Mouse (Mus musculus) intestine, embryonic 15.5 days (tissue): ENCODE results near the gene Mxra8. TPM values are rescaled to one million over a fixed set of nuclear protein-coding genes. Genes with fewer than 3 reads are reported as not detected.

Experiments
- ATAC-seq: fragments of 200-750 bp; cut with Nextera tagmentation; 2 replicates; pipeline ENCODE4 v1.8.0; 2017; ENCODE audit warnings: moderate TSS enrichment, moderate library complexity
- H3K27ac ChIP-seq: fragments of 300-500 bp; sonication (generic); 2 replicates; pipeline ENCODE4 v1.5.1; 2015; ENCODE audit warnings: mild to moderate bottlenecking, inconsistent platforms
- H3K27me3 ChIP-seq: fragments of 300-500 bp; sonication (generic); replicated peaks from 2 replicates; pipeline ENCODE4 v1.6.1; 2015; ENCODE audit warnings: inconsistent platforms
- H3K36me3 ChIP-seq: fragments of 300-500 bp; sonication (generic); 2 replicates; pipeline ENCODE4 v1.6.1; 2015; ENCODE audit warnings: inconsistent platforms
- H3K4me1 ChIP-seq: fragments of 300-500 bp; sonication (generic); replicated peaks from 2 replicates; pipeline ENCODE4 v1.6.1; 2015; ENCODE audit warnings: inconsistent platforms
- H3K4me2 ChIP-seq: fragments of 300-500 bp; sonication (generic); replicated peaks from 2 replicates; pipeline ENCODE4 v1.6.1; 2015; ENCODE audit warnings: mild to moderate bottlenecking, inconsistent platforms
- H3K4me3 ChIP-seq: fragments of 300-500 bp; sonication (generic); replicated peaks from 2 replicates; pipeline ENCODE4 v1.5.1; 2015; ENCODE audit warnings: inconsistent platforms
- H3K9ac ChIP-seq: fragments of 300-500 bp; sonication (generic); 2 replicates; pipeline ENCODE4 v1.6.1; 2015; ENCODE audit warnings: inconsistent platforms
- H3K9me3 ChIP-seq: fragments of 300-500 bp; sonication (generic); 2 replicates; pipeline ENCODE4 v1.6.1; 2016; ENCODE audit warnings: inconsistent platforms
- WGBS: fragments of 180-500 bp; shearing (Covaris S2); methylation state at CpG from one replicate; pipeline ENCODE4 v1.1.7; 2015; 5-methylcytosine and 5-hydroxymethylcytosine counted together
- polyA plus RNA-seq: library from polyadenylated mRNA; unstranded; fragments of >200 nt; fragmentation: Nextera tagmentation; extraction: Ambion mirVana; gene quantifications from 2 replicates; pipeline ENCODE4 v1.2.1, GENCODE M21; 2015

Mxra8 gene
- polyA plus RNA-seq, 1 experiment from 2014 or later, result 76.9 TPM

DNA sequence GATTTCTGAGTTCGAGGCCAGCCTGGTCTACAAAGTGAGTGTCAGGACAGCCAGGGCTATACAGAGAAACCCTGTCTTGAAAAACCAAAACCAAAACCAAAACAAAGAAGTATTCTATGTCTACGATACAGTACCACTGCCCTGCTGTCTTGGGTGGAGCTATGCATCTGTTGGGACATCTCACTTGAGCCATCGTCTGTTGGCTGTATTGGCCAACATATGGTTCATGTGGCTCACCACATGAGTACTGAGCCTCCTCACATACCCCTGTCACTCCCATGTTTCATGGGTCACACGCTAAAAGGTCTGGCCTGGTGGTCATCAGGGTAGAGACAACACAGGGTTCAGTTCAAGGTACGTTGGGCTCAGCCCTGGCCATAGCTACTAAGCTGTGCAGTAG lies 46.9 kb downstream of the Mxra8 start:
- no peak for ATAC-seq

DNA sequence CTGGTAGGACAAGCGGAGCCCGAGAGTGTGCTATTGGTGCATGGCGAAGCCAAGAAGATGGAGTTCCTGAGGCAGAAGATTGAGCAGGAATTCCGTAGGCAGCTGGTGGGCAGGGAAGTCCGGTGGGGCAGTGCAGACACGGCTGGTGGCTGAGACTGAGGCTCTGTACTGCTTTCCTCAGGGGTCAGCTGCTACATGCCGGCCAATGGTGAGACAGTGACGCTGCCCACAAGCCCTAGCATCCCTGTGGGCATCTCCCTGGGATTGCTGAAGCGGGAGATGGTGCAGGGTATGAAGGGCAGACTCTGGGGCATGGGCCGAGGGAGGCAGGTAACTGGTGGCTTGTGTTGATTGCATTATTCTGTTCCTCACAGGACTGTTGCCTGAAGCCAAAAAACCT lies 48.2 kb downstream of the Mxra8 start:
- peaks cover 32% of the 10 kb centered on the region for H3K36me3 ChIP-seq

More for the DNA sequence above, 46.9 kb downstream of the Mxra8 start:
- 94% methylated on average over 5 of the region's 5 CpGs for WGBS
- peaks cover 10% of the 10 kb centered on the region for H3K4me1 ChIP-seq
- H3K27me3 ChIP-seq, result no peaks in the 10 kb centered on the region
- no peak overlapping the region for H3K27ac ChIP-seq
- peaks cover 32% of the 10 kb centered on the region for H3K36me3 ChIP-seq
- H3K4me2 ChIP-seq, result no peak overlapping the region
- H3K9ac ChIP-seq, result no peak overlapping the region
- no peak overlapping the region for H3K4me3 ChIP-seq
- H3K9me3 ChIP-seq, result no peaks in the 10 kb centered on the region

DNA sequence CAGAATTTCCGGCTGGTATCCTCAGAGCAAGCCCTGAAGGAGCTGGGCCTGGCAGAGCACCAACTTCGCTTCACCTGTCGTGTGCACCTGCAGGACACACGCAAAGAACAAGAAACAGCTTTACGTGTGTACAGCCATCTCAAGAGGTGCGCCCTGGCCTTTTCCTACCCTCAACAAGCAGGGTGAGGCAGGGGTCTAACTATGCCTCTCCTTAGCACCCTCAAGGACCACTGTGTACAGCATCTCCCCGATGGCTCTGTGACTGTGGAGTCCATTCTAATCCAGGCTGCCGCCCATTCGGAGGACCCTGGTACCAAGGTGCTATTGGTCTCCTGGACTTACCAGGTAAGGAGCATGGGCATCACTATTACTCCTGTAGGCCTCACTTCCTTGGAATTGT lies 48.7 kb downstream of the Mxra8 start:
- 92% methylated on average over 9 of the region's 9 CpGs for WGBS
- Histone ChIP-seq H3K9me3 (no peaks in the 10 kb centered on the region), H3K4me3 (no peak overlapping the region), H3K27me3 (no peaks in the 10 kb centered on the region), H3K4me2 (no peak overlapping the region), H3K36me3 (peaks cover 32% of the 10 kb centered on the region), H3K4me1 (peaks cover 17% of the 10 kb centered on the region), H3K27ac (no peak overlapping the region), H3K9ac (no peak overlapping the region)
- ATAC-seq, result no peak

More for the DNA sequence above, 48.2 kb downstream of the Mxra8 start:
- H3K9ac ChIP-seq, result no peak overlapping the region
- WGBS, result 91% methylated on average over 10 of the region's 10 CpGs
- no peak overlapping the region for H3K4me3 ChIP-seq
- H3K4me1 ChIP-seq, result peaks cover 12% of the 10 kb centered on the region
- H3K9me3 ChIP-seq, result no peaks in the 10 kb centered on the region
- no peak overlapping the region for H3K4me2 ChIP-seq
- ATAC-seq, result no peak
- H3K27me3 ChIP-seq, result no peaks in the 10 kb centered on the region
- H3K27ac ChIP-seq, result no peak overlapping the region

DNA sequence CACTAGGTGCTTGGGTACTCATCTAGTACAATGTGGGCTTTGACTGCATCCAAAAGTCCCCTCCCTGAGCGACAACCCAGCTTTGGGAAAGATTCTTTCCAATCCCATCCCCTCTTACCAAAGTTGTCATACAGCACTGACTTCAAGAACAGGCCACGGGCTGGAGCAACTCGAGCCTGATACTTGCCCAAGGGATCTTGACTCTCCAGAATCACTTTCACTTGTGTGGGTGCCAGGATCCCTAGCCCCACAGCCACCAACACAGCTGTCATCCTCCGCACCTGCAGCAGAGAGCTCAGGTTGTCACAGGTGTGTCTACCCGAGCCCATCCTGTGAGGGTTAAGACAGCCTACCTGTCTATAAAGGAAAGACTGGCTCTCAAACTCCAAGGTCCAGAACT lies 49.8 kb downstream of the Mxra8 start:
- no peak overlapping the region for H3K4me3 ChIP-seq
- 83% methylated on average over 5 of the region's 5 CpGs for WGBS
- H3K9ac ChIP-seq, result no peak overlapping the region
- ATAC-seq, result no peak
- peaks cover 27% of the 10 kb centered on the region for H3K4me1 ChIP-seq
- H3K36me3 ChIP-seq, result peaks cover 32% of the 10 kb centered on the region
- no peaks in the 10 kb centered on the region for H3K9me3 ChIP-seq
- H3K27me3 ChIP-seq, result no peaks in the 10 kb centered on the region
- H3K4me2 ChIP-seq, result no peak overlapping the region
- no peak overlapping the region for H3K27ac ChIP-seq

DNA sequence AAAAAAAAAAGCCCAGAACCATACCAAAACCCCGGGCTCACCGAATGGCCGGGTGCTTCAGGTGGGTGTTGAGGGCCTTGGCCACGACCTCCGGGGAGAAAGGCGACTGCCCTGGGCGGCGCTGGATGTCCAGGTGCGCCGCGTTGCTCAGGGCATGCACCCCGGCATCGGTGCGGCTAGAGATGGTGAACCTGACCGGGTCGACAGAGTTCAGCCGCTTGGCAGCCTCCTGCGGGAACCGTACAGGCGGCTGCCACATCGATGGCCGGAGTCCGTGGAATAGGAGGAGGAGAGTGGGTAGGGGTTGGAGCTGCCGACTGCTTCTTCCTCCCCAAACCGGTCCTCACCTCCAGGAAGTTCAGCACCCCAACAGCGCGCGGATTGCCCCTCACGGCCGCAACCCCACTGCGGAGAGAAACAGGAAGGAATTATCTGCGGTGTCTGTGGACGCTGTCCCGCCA lies 51.6 kb downstream of the Mxra8 start:
- Histone ChIP-seq H3K27me3 (no peaks in the 10 kb centered on the region), H3K4me1 (peaks cover 42% of the 10 kb centered on the region), H3K9ac (peak overlapping the region; percentile 87), H3K4me2 (peak overlapping the region; percentile 96), H3K9me3 (no peaks in the 10 kb centered on the region), H3K36me3 (peaks cover 24% of the 10 kb centered on the region), H3K4me3 (peak overlapping the region; percentile 94), H3K27ac (0 out of 2 replicates have a peak overlapping the region, but pooled peaks have one; percentile 99)
- peak; percentile 1; the same call in 1 of the 2 replicates for ATAC-seq
- under 1% methylated on average over 34 of the region's 34 CpGs for WGBS

DNA sequence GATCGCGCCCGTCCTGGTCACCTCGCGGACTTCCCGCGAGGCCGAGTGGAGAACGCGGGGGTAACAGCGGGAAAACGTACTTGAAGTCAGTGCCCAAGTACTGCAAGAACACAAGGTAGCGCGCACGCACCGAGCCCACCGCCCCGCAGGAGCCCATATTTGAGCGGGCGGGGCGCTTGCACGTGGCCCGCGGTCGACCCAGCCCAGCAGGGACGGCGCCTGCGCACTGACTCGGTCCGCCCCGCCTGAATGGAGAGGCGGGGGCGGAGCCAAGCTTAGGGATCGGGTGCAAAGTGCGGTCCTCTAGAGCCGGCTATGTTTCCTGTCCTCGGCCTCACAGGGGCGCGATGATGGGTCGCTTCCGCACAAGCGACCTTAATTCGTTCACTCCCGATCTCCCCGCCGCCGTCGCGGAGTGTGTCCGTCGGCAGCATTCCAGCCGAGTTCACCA lies 52.1 kb downstream of the Mxra8 start, which contains the start of the genes Pusl1 and Acap3:
Gene Pusl1, minus strand, starts transcription at position 231 of the 451 bp plus-strand sequence.
Gene Acap3, plus strand, starts transcription at position 272 of the 451 bp plus-strand sequence.
- H3K27ac ChIP-seq, result peak within 1 kb of the TSS; percentile 99
- under 1% methylated on average over 52 of the region's 52 CpGs for WGBS
- H3K9ac ChIP-seq, result peak within 1 kb of the TSS; percentile 87
- peak; percentile 92 for ATAC-seq
- peaks cover 42% of the 10 kb centered on the region for H3K4me1 ChIP-seq
- H3K27me3 ChIP-seq, result no peaks in the 10 kb centered on the region
- no peaks in the 10 kb centered on the region for H3K9me3 ChIP-seq
- H3K36me3 ChIP-seq, result peaks cover 21% of the 10 kb centered on the region
- H3K4me2 ChIP-seq, result peak within 1 kb of the TSS; percentile 96
- H3K4me3 ChIP-seq, result peak within 1 kb of the TSS; percentile 94

DNA sequence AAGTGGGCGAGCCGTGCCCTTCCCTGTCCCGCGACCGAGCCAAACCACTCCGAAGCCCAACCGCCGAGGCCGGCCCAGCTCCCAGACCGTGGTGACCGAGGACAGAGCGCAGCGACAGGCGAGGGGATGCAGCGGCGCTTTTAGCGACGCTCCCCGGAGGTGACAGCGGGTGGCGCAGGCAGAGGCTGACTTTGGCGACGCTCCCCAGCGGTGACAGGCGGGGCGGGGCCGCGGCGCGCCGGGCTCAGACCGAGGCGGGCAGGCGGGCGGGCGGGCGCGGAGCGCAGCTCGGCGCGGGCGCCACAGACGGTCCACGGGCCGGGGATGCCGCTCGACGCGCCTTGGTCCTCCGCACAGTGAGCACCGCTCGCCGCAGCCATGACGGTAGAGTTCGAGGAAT lies 52.5 kb downstream of the Mxra8 start:
- Histone ChIP-seq H3K9me3 (no peaks in the 10 kb centered on the region), H3K4me2 (peak overlapping the region; percentile 96), H3K27me3 (no peaks in the 10 kb centered on the region), H3K36me3 (peaks cover 17% of the 10 kb centered on the region), H3K4me1 (peaks cover 42% of the 10 kb centered on the region), H3K4me3 (peak overlapping the region; percentile 94), H3K9ac (peak overlapping the region; percentile 87), H3K27ac (peak overlapping the region; percentile 99)
- peak; percentile 94 for ATAC-seq
- under 1% methylated on average over 56 of the region's 56 CpGs for WGBS

DNA sequence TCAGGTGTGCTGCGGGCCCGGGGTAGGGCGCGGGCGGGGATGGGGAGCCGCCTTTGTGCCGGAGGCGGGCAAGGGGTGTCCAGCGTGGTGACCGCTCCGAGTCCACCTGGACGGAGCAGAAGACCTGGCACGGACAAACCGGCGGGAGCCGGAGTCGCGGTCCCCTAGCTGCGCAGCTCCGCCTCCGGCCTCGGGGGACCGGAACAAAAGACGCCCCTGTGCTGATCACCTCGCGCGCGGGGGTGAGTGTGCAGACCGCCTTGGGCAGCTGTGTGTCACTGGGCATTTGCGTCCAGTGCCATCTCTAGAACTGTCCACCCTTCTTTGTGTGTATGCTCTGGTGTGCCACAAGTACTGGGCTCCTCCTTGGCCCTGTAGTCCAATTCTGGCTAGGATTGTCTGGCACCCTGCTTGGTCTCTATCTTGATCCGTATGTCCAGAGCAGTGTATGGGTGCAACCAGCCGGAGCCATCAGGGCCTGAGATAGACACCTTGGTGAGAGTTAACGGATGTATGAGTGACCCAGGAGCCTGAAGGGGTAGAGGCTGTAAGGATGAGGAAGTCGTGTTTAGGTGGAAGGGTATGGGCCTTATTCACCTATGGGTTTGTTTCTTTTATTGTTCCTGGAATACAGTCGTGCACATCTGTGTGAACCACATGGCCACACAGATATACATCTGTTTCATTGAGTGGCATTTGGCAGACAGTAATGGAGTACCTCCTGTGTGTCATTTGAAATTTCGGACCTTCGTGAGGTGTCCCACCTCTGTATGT lies 53.1 kb downstream of the Mxra8 start:
- Histone ChIP-seq H3K27ac (peak overlapping the region; percentile 99), H3K4me1 (peaks cover 42% of the 10 kb centered on the region), H3K9ac (peak overlapping the region; percentile 87), H3K4me2 (peak overlapping the region; percentile 96), H3K27me3 (no peaks in the 10 kb centered on the region), H3K9me3 (no peaks in the 10 kb centered on the region), H3K4me3 (peak overlapping the region; percentile 94), H3K36me3 (peaks cover 11% of the 10 kb centered on the region)
- WGBS, result 5% methylated on average over 37 of the region's 37 CpGs
- peak; percentile 37 for ATAC-seq

DNA sequence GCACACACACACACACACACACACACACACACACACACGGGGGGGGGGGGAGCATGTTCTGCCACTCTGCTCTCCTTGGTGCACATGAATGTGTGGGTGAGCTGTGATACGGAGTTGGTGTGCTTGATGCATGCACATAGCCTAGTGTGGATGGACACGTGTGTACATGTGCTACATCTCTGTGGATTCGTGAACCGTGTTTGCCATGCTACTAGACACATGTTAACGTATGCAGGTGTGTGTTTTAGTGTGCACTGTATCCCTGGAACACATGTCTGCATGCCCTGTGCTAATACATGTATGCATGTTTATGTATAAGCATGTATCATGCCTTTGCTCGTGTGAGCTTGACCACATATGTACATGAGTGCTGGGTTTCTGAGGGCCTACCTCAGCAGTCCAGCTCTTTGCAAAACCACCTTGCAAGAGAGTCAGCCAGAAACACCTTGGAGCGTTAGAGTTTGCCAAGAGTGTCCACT lies 53.8 kb downstream of the Mxra8 start:
- WGBS, result 72% methylated on average over 8 of the region's 8 CpGs
- no peak overlapping the region for H3K27ac ChIP-seq
- H3K9ac ChIP-seq, result no peak overlapping the region
- peak overlapping the region; percentile 96 for H3K4me2 ChIP-seq
- ATAC-seq, result no peak
- H3K4me1 ChIP-seq, result peaks cover 42% of the 10 kb centered on the region
- peak overlapping the region; percentile 94 for H3K4me3 ChIP-seq
- H3K36me3 ChIP-seq, result peaks cover 6% of the 10 kb centered on the region
- H3K27me3 ChIP-seq, result no peaks in the 10 kb centered on the region
- no peaks in the 10 kb centered on the region for H3K9me3 ChIP-seq

Other genes with a start within 250 kb of the Mxra8 start
- gene Slc35e2, start 238.3 kb upstream of the Mxra8 start, polyA plus RNA-seq, result 7.0 and 7.2 TPM in 2 replicates
- gene Cdk11b, start 214.8 kb upstream of the Mxra8 start, polyA plus RNA-seq, result 50.2 and 53.9 TPM in 2 replicates
- gene Gm10563, start 194.3 kb upstream of the Mxra8 start, polyA plus RNA-seq, result not detected in 2 replicates
- gene Mmp23, start 186.3 kb upstream of the Mxra8 start, polyA plus RNA-seq, result 36.8 and 38.0 TPM in 2 replicates
- gene Mib2, start 170.5 kb upstream of the Mxra8 start, polyA plus RNA-seq, result 17.8 and 22.6 TPM in 2 replicates
- 6.1 and 7.6 TPM in 2 replicates for gene Fndc10, start 145.3 kb upstream of the Mxra8 start, polyA plus RNA-seq
- 150 and 153 TPM in 2 replicates for gene Ssu72, start 134.9 kb upstream of the Mxra8 start, polyA plus RNA-seq
- gene Tmem240, start 104.9 kb upstream of the Mxra8 start, polyA plus RNA-seq, result 0.80 and 0.84 TPM in 2 replicates
- gene Atad3a, start 78.6 kb upstream of the Mxra8 start, polyA plus RNA-seq, result 135 and 156 TPM in 2 replicates
- gene Vwa1, start 65.0 kb upstream of the Mxra8 start, polyA plus RNA-seq, result 16.7 TPM in 2 replicates
- gene Tmem88b, start 53.8 kb upstream of the Mxra8 start, polyA plus RNA-seq, result 1.00 and 1.1 TPM in 2 replicates
- gene Ankrd65, start 49.2 kb upstream of the Mxra8 start, polyA plus RNA-seq, result not detected in 2 replicates
- gene Mrpl20, start 36.8 kb upstream of the Mxra8 start, polyA plus RNA-seq, result 225 and 226 TPM in 2 replicates
- gene Ccnl2, start 27.2 kb upstream of the Mxra8 start, polyA plus RNA-seq, result 132 and 138 TPM in 2 replicates
- gene Aurkaip1, start 8.4 kb upstream of the Mxra8 start, polyA plus RNA-seq, result 169 and 171 TPM in 2 replicates
- 9.9 and 11.9 TPM in 2 replicates for gene Dvl1, start 7.7 kb downstream of the Mxra8 start, polyA plus RNA-seq
- 0.25 and 0.51 TPM in 2 replicates for gene Tas1r3, start 23.7 kb downstream of the Mxra8 start, polyA plus RNA-seq
- gene Cptp, start 29.8 kb downstream of the Mxra8 start, polyA plus RNA-seq, result 20.3 and 20.6 TPM in 2 replicates
- 61.3 and 64.1 TPM in 2 replicates for gene Ints11, start 29.9 kb downstream of the Mxra8 start, polyA plus RNA-seq
- 46.6 and 54.0 TPM in 2 replicates for gene Pusl1, start 52.1 kb downstream of the Mxra8 start, polyA plus RNA-seq
- gene Acap3, start 52.1 kb downstream of the Mxra8 start, polyA plus RNA-seq, result 12.2 and 13.7 TPM in 2 replicates
- gene Ube2j2, start 104.2 kb downstream of the Mxra8 start, polyA plus RNA-seq, result 100 and 105 TPM in 2 replicates
- gene C1qtnf12, start 122.6 kb downstream of the Mxra8 start, polyA plus RNA-seq, result 60.1 and 60.2 TPM in 2 replicates
- 13.4 and 14.0 TPM in 2 replicates for gene B3galt6, start 153.0 kb downstream of the Mxra8 start, polyA plus RNA-seq
- 154 and 166 TPM in 2 replicates for gene Sdf4, start 153.2 kb downstream of the Mxra8 start, polyA plus RNA-seq
- 0.49 and 0.52 TPM in 2 replicates for gene Tnfrsf4, start 174.2 kb downstream of the Mxra8 start, polyA plus RNA-seq
- 1.1 and 1.6 TPM in 2 replicates for gene Tnfrsf18, start 186.5 kb downstream of the Mxra8 start, polyA plus RNA-seq
- gene Ttll10, start 219.7 kb downstream of the Mxra8 start, polyA plus RNA-seq, result 3.1 and 3.9 TPM in 2 replicates